Mouse (Mus musculus): Measurements from ENCODE around the gene Arxes2. TPM values are rescaled to one million over a fixed set of nuclear protein-coding genes. Genes with fewer than 3 reads are reported as not detected.

Arxes2 gene
- polyA plus RNA-seq, 1 experiment from 2014 or later = 2.8 TPM

DNA sequence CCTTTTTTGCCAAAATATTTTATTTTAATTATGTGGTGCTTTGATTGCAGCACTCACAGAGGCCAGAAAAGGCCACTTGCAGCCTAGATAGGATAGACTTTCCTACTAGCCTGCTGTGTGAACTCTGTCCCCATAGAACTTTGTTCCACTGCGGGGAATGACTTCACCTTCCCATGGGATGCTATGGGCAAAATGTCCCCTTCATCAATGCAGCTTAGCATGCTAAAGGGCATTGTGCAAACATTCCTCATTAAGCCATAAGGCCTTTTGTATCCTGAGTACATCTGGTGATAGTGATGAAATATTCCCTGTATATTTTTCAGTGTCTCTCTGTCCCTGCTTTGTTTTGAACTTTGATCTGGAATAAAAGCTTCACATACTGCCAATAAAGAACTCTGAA lies 50.1 kb downstream of the Arxes2 start:
- ChIA-PET CTCF (no interaction called here), POLR2A (interaction anchor here (0.6 kb wide), 1 partner anchor 317 kb away, joined by 3 read pairs; no protein-coding TSS in a partner anchor)
- ATAC-seq = no peak
- H3K27me3 ChIP-seq = peaks cover 28% of the 10 kb centered on the region
- TF ChIP-seq CTCF (IDR thresholded peaks at IDR 0.05) = no peak
- no peak for DNase-seq (ENCODE audit: low read depth, low spot score)
- in situ Hi-C loops (cut with MboI; ENCODE audit: low pct_unique_long_range_greater_than_20kb) = loop anchor here (25.0 kb wide), 1 partner anchor 269 kb away; no protein-coding TSS in a partner anchor

Other genes starting within 250 kb of the Arxes2 start
- gene Bhlhb9, start 196.2 kb upstream of the Arxes2 start, polyA plus RNA-seq (2021) = 57.9 TPM
- 4.5 TPM for gene Gprasp2, start 154.8 kb upstream of the Arxes2 start, polyA plus RNA-seq (2021)
- gene Arxes1, start 39.5 kb downstream of the Arxes2 start, polyA plus RNA-seq (2021) = 0.68 TPM
- 0.27 TPM for gene Bex2, start 74.4 kb downstream of the Arxes2 start, polyA plus RNA-seq (2021)
- not detected for gene Nxf3, start 91.4 kb downstream of the Arxes2 start, polyA plus RNA-seq (2021)
- not detected for gene Bex4, start 145.2 kb downstream of the Arxes2 start, polyA plus RNA-seq (2021)
- gene Tceal8, start 178.5 kb downstream of the Arxes2 start, polyA plus RNA-seq (2021) = 64.6 TPM
- not detected for gene Tceal5, start 210.1 kb downstream of the Arxes2 start, polyA plus RNA-seq (2021)
- not detected for gene Tceal7, start 221.0 kb downstream of the Arxes2 start, polyA plus RNA-seq (2021)
- 0.86 TPM for gene Bex1, start 221.7 kb downstream of the Arxes2 start, polyA plus RNA-seq (2021)